Mouse (Mus musculus): ENCODE results near the gene Lman2l.

The Lman2l gene

GRCm38 (mm10) chr1:36444471-36445464 is at the start of gene Lman2l:
Gene Lman2l, minus strand, starts transcription at chr1:36445271.
- DNase-seq (ENCODE audit: low read depth): peak; percentile 95

GRCm38 (mm10) chr1:36493299-36493698 is 48.2 kb upstream of the Lman2l start:
- no peak for DNase-seq (ENCODE audit: low read depth)

- DNase-seq (ENCODE audit: low read depth): no peak
Observed at GRCm38 (mm10) chr1:36492416-36493139, 47.5 kb upstream of the Lman2l start.

- no peak for DNase-seq (ENCODE audit: low read depth)
Observed at GRCm38 (mm10) chr1:36489661-36490060, 44.6 kb upstream of the Lman2l start.

GRCm38 (mm10) chr1:36487111-36487510 is 42.0 kb upstream of the Lman2l start:
- DNase-seq (ENCODE audit: low read depth): no peak

- DNase-seq (ENCODE audit: low read depth): no peak
Observed at GRCm38 (mm10) chr1:36485080-36485479, 40.0 kb upstream of the Lman2l start.

- DNase-seq (ENCODE audit: low read depth): no peak
Observed at GRCm38 (mm10) chr1:36483825-36484224, 38.8 kb upstream of the Lman2l start.

GRCm38 (mm10) chr1:36479903-36480899 is 35.1 kb upstream of the Lman2l start:
- DNase-seq (ENCODE audit: low read depth): no peak

- no peak for DNase-seq (ENCODE audit: low read depth)
Observed at GRCm38 (mm10) chr1:36478343-36478795, 33.3 kb upstream of the Lman2l start.

- no peak for DNase-seq (ENCODE audit: low read depth)
Observed at GRCm38 (mm10) chr1:36476426-36476825, 31.4 kb upstream of the Lman2l start.

- no peak for DNase-seq (ENCODE audit: low read depth)
Observed at GRCm38 (mm10) chr1:36475480-36476110, 30.5 kb upstream of the Lman2l start.

- no peak for DNase-seq (ENCODE audit: low read depth)
Observed at GRCm38 (mm10) chr1:36474646-36475045, 29.6 kb upstream of the Lman2l start.

GRCm38 (mm10) chr1:36473211-36473780 is 28.2 kb upstream of the Lman2l start:
- DNase-seq (ENCODE audit: low read depth): peak; percentile 18

GRCm38 (mm10) chr1:36472106-36472440 is 27.0 kb upstream of the Lman2l start:
- peak; percentile 55 for DNase-seq (ENCODE audit: low read depth)

GRCm38 (mm10) chr1:36471181-36472105 is 26.4 kb upstream of the Lman2l start, which contains the start of gene Cnnm4:
Gene Cnnm4, plus strand, starts transcription at chr1:36471620.
- peak; percentile 92 for DNase-seq (ENCODE audit: low read depth)

- no peak for DNase-seq (ENCODE audit: low read depth)
Observed at GRCm38 (mm10) chr1:36469811-36470444, 24.9 kb upstream of the Lman2l start.

- DNase-seq (ENCODE audit: low read depth): no peak
Observed at GRCm38 (mm10) chr1:36467446-36467845, 22.4 kb upstream of the Lman2l start.

GRCm38 (mm10) chr1:36465641-36466160 is 20.6 kb upstream of the Lman2l start:
- DNase-seq (ENCODE audit: low read depth): no peak

- DNase-seq (ENCODE audit: low read depth): no peak
Observed at GRCm38 (mm10) chr1:36461829-36462228, 16.8 kb upstream of the Lman2l start.

Measured in induced T-regulatory cell, adult 2 months (primary cell).